Mouse (Mus musculus): ENCODE data around the gene Vps13c. TPM values are rescaled to one million over a fixed set of nuclear protein-coding genes. Genes with fewer than 3 reads are reported as not detected.

Vps13c gene
- 5.2 and 6.0 TPM in 2 replicates for polyA plus RNA-seq (2014; fragmentation: Nextera tagmentation; extraction: Ambion mirVana)

- Histone ChIP-seq H3K4me3 (ENCODE audit: low read depth, low read length) (peak within 1 kb of the TSS; percentile 73), H3K9ac (ENCODE audit: low read depth, low read length) (peak within 1 kb of the TSS; percentile 75), H3K27me3 (replicated peaks; ENCODE audit: control insufficient read depth, insufficient read depth, low read length) (no peaks in the 10 kb centered on the region), H3K27ac (replicated peaks; ENCODE audit: low read depth, low read length) (peak within 1 kb of the TSS; percentile 55), H3K36me3 (ENCODE audit: control insufficient read depth, insufficient read depth, low read length) (no peaks in the 10 kb centered on the region), H3K9me3 (ENCODE audit: control insufficient read depth, low read length) (no peaks in the 10 kb centered on the region), H3K4me2 (ENCODE audit: low read depth, low read length) (peak within 1 kb of the TSS; percentile 85), H3K4me1 (ENCODE audit: control insufficient read depth, insufficient read depth, low read length) (peaks cover 9% of the 10 kb centered on the region)
- DNase-seq (ENCODE audit: low spot score) (peak; percentile 90), ATAC-seq (ENCODE audit: low read depth) (peak; percentile 98)
- under 1% methylated on average over 45 of the region's 53 CpGs for WGBS
Measured at GRCm38 (mm10) chr9:67839981-67840859, at the start of gene Vps13c. Gene Vps13c, plus strand, starts transcription at chr9:67840396.

DNA sequence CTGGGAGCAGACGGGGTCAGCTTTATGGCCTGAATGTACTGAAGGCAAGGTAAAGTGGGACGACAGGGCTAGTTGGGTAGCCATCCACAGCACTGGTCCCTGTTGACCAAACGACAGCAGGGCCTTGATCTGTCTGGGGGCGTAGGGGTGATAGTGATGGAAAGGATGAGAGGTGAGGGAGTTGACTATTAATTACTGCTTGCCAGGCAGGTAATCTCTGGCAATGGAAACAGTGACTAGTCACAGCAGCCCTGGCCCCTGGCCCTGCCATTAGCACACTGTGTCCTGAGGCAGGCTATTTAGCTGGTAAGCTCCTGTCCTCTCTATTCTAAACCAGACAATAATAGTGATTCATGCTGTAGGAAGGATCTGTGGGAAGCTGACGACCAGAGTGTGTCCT, 47.8 kb upstream of the Vps13c start:
- no peak for DNase-seq (ENCODE audit: low spot score)
- H3K4me2 ChIP-seq (ENCODE audit: low read depth, low read length), result no peak overlapping the region
- no peaks in the 10 kb centered on the region for H3K27me3 ChIP-seq (replicated peaks; ENCODE audit: control insufficient read depth, insufficient read depth, low read length)
- no peak for ATAC-seq (ENCODE audit: low read depth)
- H3K4me1 ChIP-seq (ENCODE audit: control insufficient read depth, insufficient read depth, low read length), result peaks cover 9% of the 10 kb centered on the region
- no peak overlapping the region for H3K9ac ChIP-seq (ENCODE audit: low read depth, low read length)
- no peak overlapping the region for H3K4me3 ChIP-seq (ENCODE audit: low read depth, low read length)
- H3K9me3 ChIP-seq (ENCODE audit: control insufficient read depth, low read length), result no peaks in the 10 kb centered on the region
- no peak overlapping the region for H3K27ac ChIP-seq (replicated peaks; ENCODE audit: low read depth, low read length)
- WGBS, result 72% methylated on average over 5 of the region's 5 CpGs
- no peaks in the 10 kb centered on the region for H3K36me3 ChIP-seq (ENCODE audit: control insufficient read depth, insufficient read depth, low read length)

DNA sequence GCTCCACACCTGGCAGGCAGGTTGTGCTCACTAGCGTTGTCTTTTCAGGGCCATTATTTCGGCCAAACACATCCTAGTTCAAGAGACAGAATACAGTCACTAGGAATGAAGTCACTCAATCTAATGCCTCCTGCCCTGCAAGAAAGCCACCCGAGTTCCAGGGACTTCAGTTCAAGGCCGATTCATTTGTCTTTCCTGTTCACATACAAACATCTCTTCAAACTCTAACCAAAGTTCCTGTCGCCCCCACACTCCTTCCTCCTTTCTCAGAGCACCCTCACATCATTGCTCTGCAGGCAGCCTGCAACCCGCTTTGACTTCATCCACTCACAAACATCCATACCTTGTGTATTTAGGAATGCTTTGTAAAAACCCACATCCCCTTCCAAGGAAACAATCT, 46.7 kb upstream of the Vps13c start:
- no peak overlapping the region for H3K27ac ChIP-seq (replicated peaks; ENCODE audit: low read depth, low read length)
- no peaks in the 10 kb centered on the region for H3K9me3 ChIP-seq (ENCODE audit: control insufficient read depth, low read length)
- no peaks in the 10 kb centered on the region for H3K27me3 ChIP-seq (replicated peaks; ENCODE audit: control insufficient read depth, insufficient read depth, low read length)
- ATAC-seq (ENCODE audit: low read depth) (no peak), DNase-seq (ENCODE audit: low spot score) (no peak)
- peaks cover 9% of the 10 kb centered on the region for H3K4me1 ChIP-seq (ENCODE audit: control insufficient read depth, insufficient read depth, low read length)
- no peak overlapping the region for H3K4me3 ChIP-seq (ENCODE audit: low read depth, low read length)
- H3K9ac ChIP-seq (ENCODE audit: low read depth, low read length), result no peak overlapping the region
- no peaks in the 10 kb centered on the region for H3K36me3 ChIP-seq (ENCODE audit: control insufficient read depth, insufficient read depth, low read length)
- WGBS, result 67% methylated on average over 6 of the region's 6 CpGs
- H3K4me2 ChIP-seq (ENCODE audit: low read depth, low read length), result no peak overlapping the region

DNA sequence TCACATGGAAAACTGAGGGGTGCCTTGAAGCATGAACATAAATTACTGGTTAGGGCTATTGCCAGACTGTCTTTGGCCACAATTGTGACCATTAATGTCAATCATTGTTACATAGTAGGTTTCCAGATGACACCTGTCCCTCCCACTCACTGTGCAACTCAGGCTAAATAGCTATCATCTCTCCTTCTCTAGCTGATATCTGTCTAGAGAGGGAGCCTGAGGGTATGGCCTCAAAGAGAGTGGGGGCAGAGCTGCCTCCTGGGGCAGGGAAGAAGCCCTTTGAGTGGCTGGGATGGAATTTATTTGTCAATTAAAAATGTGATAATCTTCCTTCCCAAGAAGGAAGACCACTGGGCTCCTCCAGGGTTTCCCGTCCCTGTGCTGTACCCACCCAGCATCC, 46.0 kb upstream of the Vps13c start:
- Histone ChIP-seq H3K4me1 (ENCODE audit: control insufficient read depth, insufficient read depth, low read length) (peaks cover 12% of the 10 kb centered on the region), H3K4me2 (ENCODE audit: low read depth, low read length) (no peak overlapping the region), H3K9me3 (ENCODE audit: control insufficient read depth, low read length) (no peaks in the 10 kb centered on the region), H3K27ac (replicated peaks; ENCODE audit: low read depth, low read length) (no peak overlapping the region), H3K36me3 (ENCODE audit: control insufficient read depth, insufficient read depth, low read length) (no peaks in the 10 kb centered on the region), H3K9ac (ENCODE audit: low read depth, low read length) (no peak overlapping the region), H3K4me3 (ENCODE audit: low read depth, low read length) (no peak overlapping the region), H3K27me3 (replicated peaks; ENCODE audit: control insufficient read depth, insufficient read depth, low read length) (no peaks in the 10 kb centered on the region)
- no CpG with 5 or more reads among the region's 1 CpGs for WGBS
- DNase-seq (ENCODE audit: low spot score) (no peak), ATAC-seq (ENCODE audit: low read depth) (no peak)

- 89% methylated on average over 4 of the region's 4 CpGs for WGBS
- Histone ChIP-seq H3K27me3 (replicated peaks; ENCODE audit: control insufficient read depth, insufficient read depth, low read length) (no peaks in the 10 kb centered on the region), H3K36me3 (ENCODE audit: control insufficient read depth, insufficient read depth, low read length) (no peaks in the 10 kb centered on the region), H3K4me1 (ENCODE audit: control insufficient read depth, insufficient read depth, low read length) (peaks cover 14% of the 10 kb centered on the region), H3K9me3 (ENCODE audit: control insufficient read depth, low read length) (no peaks in the 10 kb centered on the region), H3K4me3 (ENCODE audit: low read depth, low read length) (no peak overlapping the region), H3K27ac (replicated peaks; ENCODE audit: low read depth, low read length) (no peak overlapping the region), H3K9ac (ENCODE audit: low read depth, low read length) (no peak overlapping the region), H3K4me2 (ENCODE audit: low read depth, low read length) (no peak overlapping the region)
- DNase-seq (ENCODE audit: low spot score) (no peak), ATAC-seq (ENCODE audit: low read depth) (no peak)
Measured at GRCm38 (mm10) chr9:67794668-67795067, 45.5 kb upstream of the Vps13c start.

GRCm38 (mm10) chr9:67795205-67795675, 45.0 kb upstream of the Vps13c start:
- DNase-seq (ENCODE audit: low spot score), result peak; percentile 88

GRCm38 (mm10) chr9:67799078-67799819, 40.9 kb upstream of the Vps13c start:
- DNase-seq (ENCODE audit: low spot score) (peak; percentile 34), ATAC-seq (ENCODE audit: low read depth) (peak; percentile 57; the same call in 1 of the 2 replicates)
- Histone ChIP-seq H3K27ac (replicated peaks; ENCODE audit: low read depth, low read length) (no peak overlapping the region), H3K4me1 (ENCODE audit: control insufficient read depth, insufficient read depth, low read length) (peaks cover 14% of the 10 kb centered on the region), H3K36me3 (ENCODE audit: control insufficient read depth, insufficient read depth, low read length) (no peaks in the 10 kb centered on the region), H3K4me2 (ENCODE audit: low read depth, low read length) (no peak overlapping the region), H3K9ac (ENCODE audit: low read depth, low read length) (no peak overlapping the region), H3K27me3 (replicated peaks; ENCODE audit: control insufficient read depth, insufficient read depth, low read length) (no peaks in the 10 kb centered on the region), H3K9me3 (ENCODE audit: control insufficient read depth, low read length) (no peaks in the 10 kb centered on the region), H3K4me3 (ENCODE audit: low read depth, low read length) (no peak overlapping the region)
- WGBS, result 54% methylated on average over 14 of the region's 14 CpGs

More at GRCm38 (mm10) chr9:67795205-67795675, 45.0 kb upstream of the Vps13c start:
- H3K4me2 ChIP-seq (ENCODE audit: low read depth, low read length), result no peak overlapping the region
- WGBS, result 55% methylated on average over 14 of the region's 14 CpGs
- ATAC-seq (ENCODE audit: low read depth), result peak; percentile 66; the same call in 1 of the 2 replicates
- no peaks in the 10 kb centered on the region for H3K36me3 ChIP-seq (ENCODE audit: control insufficient read depth, insufficient read depth, low read length)
- H3K4me3 ChIP-seq (ENCODE audit: low read depth, low read length), result no peak overlapping the region
- H3K9ac ChIP-seq (ENCODE audit: low read depth, low read length), result no peak overlapping the region
- no peaks in the 10 kb centered on the region for H3K9me3 ChIP-seq (ENCODE audit: control insufficient read depth, low read length)
- peaks cover 14% of the 10 kb centered on the region for H3K4me1 ChIP-seq (ENCODE audit: control insufficient read depth, insufficient read depth, low read length)
- peak overlapping the region; percentile 39; the same call in 1 of the 2 replicates for H3K27ac ChIP-seq (replicated peaks; ENCODE audit: low read depth, low read length)
- H3K27me3 ChIP-seq (replicated peaks; ENCODE audit: control insufficient read depth, insufficient read depth, low read length), result no peaks in the 10 kb centered on the region

DNA sequence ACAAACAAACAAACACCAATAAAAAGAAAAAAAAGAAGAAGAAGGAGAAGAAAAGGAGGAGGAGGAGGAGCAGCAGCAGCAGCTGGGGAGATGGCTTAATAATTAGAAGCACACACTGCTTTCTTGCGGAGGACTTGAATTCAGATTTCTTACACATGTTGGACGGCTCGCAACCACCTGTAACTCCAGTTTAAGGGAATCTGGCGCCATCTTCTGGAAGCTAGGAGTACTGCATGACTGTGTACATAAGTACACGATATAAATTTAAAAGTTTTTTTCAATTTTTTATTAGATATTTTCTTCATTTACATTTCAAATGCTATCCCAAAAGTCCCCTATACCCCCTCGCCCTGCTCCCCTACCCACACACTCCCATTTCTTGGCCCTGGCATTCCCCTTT, 38.0 kb upstream of the Vps13c start:
- Histone ChIP-seq H3K27ac (replicated peaks; ENCODE audit: low read depth, low read length) (no peak overlapping the region), H3K4me1 (ENCODE audit: control insufficient read depth, insufficient read depth, low read length) (peaks cover 5% of the 10 kb centered on the region; the same call in 1 of the 2 replicates), H3K4me3 (ENCODE audit: low read depth, low read length) (no peak overlapping the region), H3K27me3 (replicated peaks; ENCODE audit: control insufficient read depth, insufficient read depth, low read length) (no peaks in the 10 kb centered on the region), H3K36me3 (ENCODE audit: control insufficient read depth, insufficient read depth, low read length) (no peaks in the 10 kb centered on the region), H3K9ac (ENCODE audit: low read depth, low read length) (no peak overlapping the region), H3K4me2 (ENCODE audit: low read depth, low read length) (no peak overlapping the region), H3K9me3 (ENCODE audit: control insufficient read depth, low read length) (no peaks in the 10 kb centered on the region)
- ATAC-seq (ENCODE audit: low read depth) (no peak), DNase-seq (ENCODE audit: low spot score) (peak; percentile 25)
- 29% methylated on average over 6 of the region's 6 CpGs for WGBS
